Mouse (Mus musculus) heart, embryonic 13.5 days (tissue): Measurements from ENCODE around the gene Primpol. TPM values are rescaled to one million over a fixed set of nuclear protein-coding genes. Genes with fewer than 3 reads are reported as not detected.

Experiments
- ATAC-seq: fragments of 200-750 bp; cut with Nextera tagmentation; 2 replicates; pipeline ENCODE4 v1.8.0; 2017; ENCODE audit warnings: moderate TSS enrichment; ENCODE audit not compliant: insufficient number of reproducible peaks, low FRiP score, low TSS enrichment; ENCODE audit errors: extremely low read depth
- H3K27ac ChIP-seq: fragments of 300-500 bp; sonication (generic); replicated peaks from 2 replicates; pipeline ENCODE4 v1.5.1; 2015; ENCODE audit warnings: moderate library complexity, mild to moderate bottlenecking, inconsistent platforms
- H3K27me3 ChIP-seq: fragments of 300-500 bp; sonication (generic); replicated peaks from 2 replicates; pipeline ENCODE4 v1.6.1; 2015; ENCODE audit warnings: mild to moderate bottlenecking, inconsistent platforms
- H3K36me3 ChIP-seq: fragments of 300-500 bp; sonication (generic); 2 replicates; pipeline ENCODE4 v1.6.1; 2015; ENCODE audit warnings: mild to moderate bottlenecking, inconsistent platforms
- H3K4me1 ChIP-seq: fragments of 300-500 bp; sonication (generic); 2 replicates; pipeline ENCODE4 v1.6.1; 2015; ENCODE audit warnings: inconsistent platforms
- H3K4me2 ChIP-seq: fragments of 300-500 bp; sonication (generic); 2 replicates; pipeline ENCODE4 v1.6.1; 2015; ENCODE audit warnings: inconsistent platforms, mild to moderate bottlenecking, moderate library complexity
- H3K4me3 ChIP-seq: fragments of 300-500 bp; sonication (generic); 2 replicates; pipeline ENCODE4 v1.5.1; 2015; ENCODE audit warnings: moderate library complexity, mild to moderate bottlenecking, inconsistent platforms
- H3K9ac ChIP-seq: fragments of 300-500 bp; sonication (generic); 2 replicates; pipeline ENCODE4 v1.6.1; 2015; ENCODE audit warnings: inconsistent platforms, mild to moderate bottlenecking, moderate library complexity
- H3K9me3 ChIP-seq: fragments of 300-500 bp; sonication (generic); 2 replicates; pipeline ENCODE4 v1.6.1; 2016; ENCODE audit warnings: inconsistent platforms
- WGBS: fragments of 180-500 bp; shearing (Covaris S2); methylation state at CpG from one replicate; pipeline ENCODE4 v1.1.7; 2015; ENCODE audit warnings: mixed read lengths; 5-methylcytosine and 5-hydroxymethylcytosine counted together
- polyA plus RNA-seq: library from polyadenylated mRNA; unstranded; fragments of >200 nt; fragmentation: Nextera tagmentation; extraction: Ambion mirVana; gene quantifications from 2 replicates; pipeline ENCODE4 v1.2.1, GENCODE M21; 2015

The Primpol gene
- polyA plus RNA-seq, 1 experiment from 2014 or later: 9.6 TPM

DNA sequence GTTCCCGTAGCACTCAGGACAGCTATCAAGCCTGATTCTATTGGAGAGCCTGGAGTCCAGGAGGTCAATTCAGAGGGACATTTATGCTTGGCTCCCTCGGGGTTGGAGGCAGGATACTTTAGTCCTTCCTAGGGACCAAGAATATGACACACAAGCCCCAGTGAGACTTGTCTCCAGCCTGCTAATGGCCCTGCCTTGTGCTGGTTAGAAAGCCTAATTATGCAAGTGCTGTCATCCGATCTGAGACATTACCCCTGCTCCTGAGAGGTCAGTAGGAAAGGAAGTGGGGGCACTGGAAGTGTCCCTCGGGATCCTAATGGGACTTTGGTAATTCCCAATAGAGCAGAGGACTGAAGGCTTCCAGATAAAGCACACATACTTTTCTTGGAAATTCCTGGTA, 86.5 kb downstream of the Primpol start:
- no peak overlapping the region for H3K4me2 ChIP-seq
- H3K27me3 ChIP-seq: no peaks in the 10 kb centered on the region
- H3K9me3 ChIP-seq: no peaks in the 10 kb centered on the region
- H3K36me3 ChIP-seq: peaks cover 76% of the 10 kb centered on the region
- no peaks in the 10 kb centered on the region for H3K4me1 ChIP-seq
- ATAC-seq: no peak
- H3K27ac ChIP-seq: no peak overlapping the region
- no peak overlapping the region for H3K9ac ChIP-seq
- 53% methylated on average over 4 of the region's 4 CpGs for WGBS
- H3K4me3 ChIP-seq: no peak overlapping the region

DNA sequence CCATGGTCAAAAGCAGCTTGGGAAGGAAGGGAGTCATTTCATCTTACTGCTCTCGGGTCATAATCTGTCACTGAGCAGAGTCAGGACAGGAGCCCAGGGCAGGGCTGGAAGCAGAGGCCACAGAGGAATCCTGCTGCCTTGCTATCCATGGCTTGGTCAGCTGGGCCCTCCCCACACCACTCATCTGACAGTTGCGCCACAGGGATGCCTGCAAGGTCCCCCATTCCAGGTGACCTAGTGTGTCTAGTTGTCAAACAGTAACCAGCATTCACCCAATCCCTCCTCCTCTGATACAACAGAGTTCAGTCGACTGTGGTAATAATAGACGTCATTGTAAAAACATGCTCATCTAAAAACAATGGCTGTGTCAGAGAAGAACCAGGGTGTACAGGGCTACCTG, 87.5 kb downstream of the Primpol start:
- Histone ChIP-seq H3K27me3 (no peaks in the 10 kb centered on the region), H3K4me2 (no peak overlapping the region), H3K9ac (no peak overlapping the region), H3K36me3 (peaks cover 75% of the 10 kb centered on the region), H3K4me3 (no peak overlapping the region), H3K9me3 (no peaks in the 10 kb centered on the region), H3K27ac (no peak overlapping the region), H3K4me1 (no peaks in the 10 kb centered on the region)
- ATAC-seq: no peak
- 73% methylated on average over 4 of the region's 4 CpGs for WGBS

DNA sequence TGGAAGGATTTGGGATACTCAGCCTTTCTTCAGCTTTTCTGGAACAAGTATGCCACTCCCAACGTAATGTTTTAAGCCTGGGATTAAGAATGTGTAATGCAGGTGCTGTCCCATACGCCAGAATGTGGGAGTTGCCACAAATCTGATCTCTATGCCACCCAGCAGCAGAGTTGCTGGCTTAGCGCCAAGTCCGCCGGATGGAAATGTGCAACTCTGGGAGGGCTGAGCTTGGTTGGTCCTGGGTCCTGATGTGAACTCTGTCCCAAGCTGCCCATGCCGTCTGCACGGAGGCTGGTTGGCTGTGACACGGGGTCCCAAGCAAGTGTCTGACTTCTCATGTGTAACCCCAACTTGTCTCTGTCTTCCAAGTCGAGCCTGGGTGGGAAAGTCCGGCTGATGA, 90.2 kb downstream of the Primpol start:
- H3K4me2 ChIP-seq: no peak overlapping the region
- peaks cover 54% of the 10 kb centered on the region for H3K36me3 ChIP-seq
- H3K4me1 ChIP-seq: no peaks in the 10 kb centered on the region
- H3K4me3 ChIP-seq: no peak overlapping the region
- H3K27me3 ChIP-seq: no peaks in the 10 kb centered on the region
- H3K9ac ChIP-seq: no peak overlapping the region
- H3K9me3 ChIP-seq: no peaks in the 10 kb centered on the region
- WGBS: 63% methylated on average over 10 of the region's 10 CpGs
- no peak for ATAC-seq
- H3K27ac ChIP-seq: no peak overlapping the region

DNA sequence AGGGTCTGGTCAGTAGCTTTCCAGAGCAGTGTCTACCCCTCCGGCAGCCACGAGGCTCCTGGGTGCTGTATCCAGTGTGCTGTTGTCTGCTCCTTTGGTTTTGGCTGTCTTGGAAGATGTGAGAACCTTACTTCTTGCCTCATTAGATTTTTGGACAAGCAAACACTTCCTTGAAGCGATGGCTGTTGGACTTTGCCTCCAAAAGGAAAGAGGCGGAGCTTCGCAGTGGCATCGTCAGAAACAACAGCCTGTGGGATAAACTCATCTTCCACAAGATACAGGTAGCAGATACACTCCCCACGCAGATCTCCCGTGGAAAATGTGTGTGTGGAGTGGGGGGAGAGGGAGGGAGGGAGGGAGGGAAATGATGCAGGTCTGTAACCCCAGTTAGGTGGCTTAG, 90.9 kb downstream of the Primpol start:
- no peaks in the 10 kb centered on the region for H3K27me3 ChIP-seq
- no peaks in the 10 kb centered on the region for H3K4me1 ChIP-seq
- no peak overlapping the region for H3K4me2 ChIP-seq
- ATAC-seq: no peak
- WGBS: 85% methylated on average over 8 of the region's 8 CpGs
- peaks cover 52% of the 10 kb centered on the region for H3K36me3 ChIP-seq
- H3K9ac ChIP-seq: no peak overlapping the region
- no peak overlapping the region for H3K27ac ChIP-seq
- H3K9me3 ChIP-seq: no peaks in the 10 kb centered on the region
- H3K4me3 ChIP-seq: no peak overlapping the region

Other genes with a start within 250 kb of the Primpol start
- gene Acsl1, start 146.2 kb downstream of the Primpol start, polyA plus RNA-seq: 21.0 and 21.4 TPM in 2 replicates
- gene Cenpu, start 65.2 kb downstream of the Primpol start, polyA plus RNA-seq: 8.7 and 10.2 TPM in 2 replicates
- gene Casp3, start 79 bp upstream of the Primpol start, polyA plus RNA-seq: 51.0 and 54.9 TPM in 2 replicates
- 10.8 and 14.0 TPM in 2 replicates for gene Irf2, start 122.5 kb upstream of the Primpol start, polyA plus RNA-seq